Mouse (Mus musculus): ENCODE data around the gene Bcar3. TPM values are rescaled to one million over a fixed set of nuclear protein-coding genes. Genes with fewer than 3 reads are reported as not detected.

Gene Bcar3
- total and polyA plus RNA-seq, 2 experiments from 2014 or later: 7.3 to 11.4 TPM

DNA sequence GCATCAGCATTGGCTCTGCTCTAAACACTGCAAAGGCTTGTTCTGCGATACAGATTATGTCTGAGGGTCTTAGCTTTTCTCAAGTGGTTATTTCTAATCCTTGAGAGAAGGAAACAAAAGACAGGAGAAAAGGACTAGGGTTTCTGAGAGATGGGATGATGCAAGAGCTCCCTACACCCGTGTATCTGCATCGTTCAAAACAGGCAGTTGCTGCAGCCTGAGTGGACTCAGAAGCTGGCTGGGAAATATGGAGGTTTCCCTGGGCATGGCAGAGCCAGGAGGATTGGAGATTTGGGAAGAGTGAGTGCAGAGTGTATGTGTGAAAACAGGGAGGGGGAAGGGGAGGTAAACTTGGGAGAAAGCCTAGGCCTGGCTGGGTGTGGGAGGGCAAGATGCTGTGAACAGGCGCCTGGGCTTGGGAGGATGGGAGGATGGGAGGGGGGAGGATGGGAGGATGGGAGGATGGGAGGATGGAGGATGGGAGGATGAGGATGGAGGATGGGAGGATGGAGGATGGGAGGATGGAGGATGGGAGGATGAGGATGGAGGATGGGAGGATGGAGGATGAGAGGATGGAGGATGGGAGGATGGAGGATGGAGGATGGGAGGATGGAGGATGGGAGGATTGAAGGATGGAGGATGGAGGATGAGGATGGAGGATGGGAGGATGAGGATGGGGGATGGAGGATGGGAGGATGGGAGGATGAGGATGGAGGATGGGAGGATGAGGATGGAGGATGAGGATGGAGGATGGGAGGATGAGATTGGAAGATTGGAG lies 14.1 kb downstream of the Bcar3 start:
- ATAC-seq (peak; percentile 16; the same call in 1 of the 2 replicates), DNase-seq (no peak)
- Histone ChIP-seq H3K27ac (ENCODE audit: low read depth, low read length) (no peak overlapping the region), H3K4me1 (ENCODE audit: insufficient read depth) (no peaks in the 10 kb centered on the region), H3K27me3 (ENCODE audit: insufficient read depth, low read length) (no peaks in the 10 kb centered on the region), H3K9ac (0 out of 2 replicates have a peak overlapping the region, but pooled peaks have one; percentile 10), H3K4me2 (ENCODE audit: low read depth) (no peak overlapping the region), H3K4me3 (ENCODE audit: low read depth, low read length) (no peak overlapping the region), H3K9me3 (ENCODE audit: low read length) (no peaks in the 10 kb centered on the region), H3K36me3 (ENCODE audit: insufficient read depth) (no peaks in the 10 kb centered on the region)
- TF ChIP-seq CTCF (IDR thresholded peaks at IDR 0.05; ENCODE audit: low read depth): no peak
- 41% methylated on average over 4 of the region's 4 CpGs for WGBS

DNA sequence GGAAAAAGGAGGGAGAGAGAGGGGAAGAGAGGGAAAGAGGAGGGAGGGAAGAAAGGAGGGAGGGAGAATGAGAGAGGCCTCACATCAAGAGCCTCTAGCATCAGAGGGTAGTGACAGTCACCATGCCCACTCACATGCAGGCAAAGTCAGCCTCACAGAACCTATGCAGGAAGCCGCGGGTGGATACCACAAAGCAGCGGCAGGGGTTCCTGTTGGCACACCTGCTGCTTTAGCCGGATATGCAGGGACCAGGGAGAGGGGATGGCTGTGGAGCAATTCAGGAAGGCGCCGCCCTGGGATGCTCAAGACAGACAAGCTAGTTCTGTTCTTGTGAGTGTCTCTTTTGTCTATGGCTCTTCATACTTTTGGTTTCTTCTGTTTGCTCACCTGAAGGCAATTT lies 15.0 kb downstream of the Bcar3 start:
- Histone ChIP-seq H3K9me3 (ENCODE audit: low read length) (no peaks in the 10 kb centered on the region), H3K27me3 (ENCODE audit: insufficient read depth, low read length) (no peaks in the 10 kb centered on the region), H3K9ac (no peak overlapping the region), H3K4me2 (ENCODE audit: low read depth) (no peak overlapping the region), H3K27ac (ENCODE audit: low read depth, low read length) (no peak overlapping the region), H3K4me3 (ENCODE audit: low read depth, low read length) (no peak overlapping the region), H3K4me1 (ENCODE audit: insufficient read depth) (no peaks in the 10 kb centered on the region), H3K36me3 (ENCODE audit: insufficient read depth) (no peaks in the 10 kb centered on the region)
- DNase-seq (no peak), ATAC-seq (no peak)
- TF ChIP-seq CTCF (IDR thresholded peaks at IDR 0.05; ENCODE audit: low read depth): no peak
- WGBS: 35% methylated on average over 6 of the region's 6 CpGs

DNA sequence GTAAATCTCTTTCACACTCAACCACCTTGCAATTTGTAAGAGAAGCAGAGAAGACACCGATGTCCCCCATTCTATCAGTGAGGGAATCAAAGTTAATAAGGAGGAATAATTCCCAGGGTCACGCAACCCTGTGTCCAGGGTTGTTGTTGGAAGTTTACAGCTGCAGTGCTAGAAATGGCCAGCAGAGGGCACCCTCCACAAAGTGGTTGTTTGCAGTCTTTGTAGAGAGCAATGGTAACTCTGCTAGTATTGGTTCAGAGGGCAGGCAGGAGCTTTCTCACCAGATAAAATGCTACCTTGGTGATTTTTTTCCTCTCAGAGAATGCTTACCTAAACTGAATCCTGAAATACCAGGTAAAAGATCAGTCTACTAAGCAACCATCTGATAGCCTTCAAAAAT lies 18.1 kb downstream of the Bcar3 start:
- Histone ChIP-seq H3K4me1 (ENCODE audit: insufficient read depth) (no peaks in the 10 kb centered on the region), H3K36me3 (ENCODE audit: insufficient read depth) (no peaks in the 10 kb centered on the region), H3K9me3 (ENCODE audit: low read length) (no peaks in the 10 kb centered on the region), H3K9ac (no peak overlapping the region), H3K4me2 (ENCODE audit: low read depth) (no peak overlapping the region), H3K27me3 (ENCODE audit: insufficient read depth, low read length) (no peaks in the 10 kb centered on the region), H3K4me3 (ENCODE audit: low read depth, low read length) (no peak overlapping the region), H3K27ac (ENCODE audit: low read depth, low read length) (no peak overlapping the region)
- DNase-seq: peak; percentile 84
- WGBS: 12% methylated on average over 2 of the region's 2 CpGs
- peak; percentile 53; the same call in 1 of the 2 replicates for ATAC-seq
- TF ChIP-seq CTCF (IDR thresholded peaks at IDR 0.05; ENCODE audit: low read depth): peak; percentile 96

DNA sequence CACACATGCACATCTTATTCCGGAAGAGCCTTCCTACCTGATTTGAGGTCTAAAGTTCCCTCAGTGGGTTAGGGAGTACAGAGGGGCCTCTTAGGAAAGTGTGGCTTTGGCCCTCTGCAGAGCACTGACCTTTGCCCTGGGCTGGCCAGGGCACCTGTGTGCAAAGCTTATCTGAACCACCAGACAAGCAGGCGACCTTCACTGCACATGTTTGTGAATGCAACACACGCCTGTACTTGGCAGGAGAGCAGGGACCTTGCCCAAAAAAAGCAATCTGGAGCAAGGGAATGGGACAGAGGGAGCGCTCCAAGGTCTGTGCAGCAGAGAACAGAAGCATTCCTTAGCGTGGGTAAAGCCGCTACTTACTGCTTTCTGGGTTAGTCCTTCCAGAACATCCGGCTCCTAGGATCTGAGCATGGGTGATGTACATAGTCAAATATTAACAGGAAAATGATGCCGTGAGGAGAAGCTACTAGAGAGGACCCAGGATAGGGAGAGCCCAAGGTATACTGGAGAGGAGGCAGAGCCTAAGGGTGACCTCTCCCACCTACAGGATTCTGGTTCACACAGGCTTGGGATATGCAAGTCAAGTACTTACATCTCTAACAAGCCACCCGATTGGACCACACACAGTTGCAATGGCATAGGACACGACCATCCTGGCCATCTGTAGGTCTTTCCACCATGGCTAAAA lies 19.1 kb downstream of the Bcar3 start:
- Histone ChIP-seq H3K9me3 (ENCODE audit: low read length) (no peaks in the 10 kb centered on the region), H3K4me3 (ENCODE audit: low read depth, low read length) (no peak overlapping the region), H3K27me3 (ENCODE audit: insufficient read depth, low read length) (no peaks in the 10 kb centered on the region), H3K4me1 (ENCODE audit: insufficient read depth) (no peaks in the 10 kb centered on the region), H3K4me2 (ENCODE audit: low read depth) (no peak overlapping the region), H3K9ac (no peak overlapping the region), H3K27ac (ENCODE audit: low read depth, low read length) (no peak overlapping the region), H3K36me3 (ENCODE audit: insufficient read depth) (no peaks in the 10 kb centered on the region)
- DNase-seq (no peak), ATAC-seq (no peak)
- WGBS: 78% methylated on average over 10 of the region's 10 CpGs
- TF ChIP-seq CTCF (IDR thresholded peaks at IDR 0.05; ENCODE audit: low read depth): no peak

DNA sequence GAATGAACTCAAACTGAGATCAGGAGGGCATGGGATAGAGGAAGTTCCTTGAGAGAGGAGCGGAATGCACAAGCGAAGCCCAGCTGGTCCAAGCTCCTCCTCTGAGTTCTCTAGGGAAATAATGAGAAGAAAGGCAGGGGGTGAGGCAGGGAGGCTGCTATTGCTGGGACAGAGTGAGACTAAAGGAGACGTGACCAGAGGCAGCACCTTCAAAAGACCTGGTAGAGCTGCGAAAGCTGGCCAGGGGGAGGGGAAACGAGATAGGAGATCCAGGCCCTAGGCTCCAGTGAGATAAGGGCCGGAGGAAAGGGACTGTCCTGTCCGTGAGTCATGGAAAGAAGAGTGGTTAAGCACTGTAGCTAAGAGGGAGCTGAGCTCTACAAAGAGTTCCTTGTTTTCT lies 20.0 kb downstream of the Bcar3 start:
- no peak for TF ChIP-seq CTCF (IDR thresholded peaks at IDR 0.05; ENCODE audit: low read depth)
- Histone ChIP-seq H3K4me3 (ENCODE audit: low read depth, low read length) (no peak overlapping the region), H3K9ac (no peak overlapping the region), H3K27ac (ENCODE audit: low read depth, low read length) (no peak overlapping the region), H3K4me1 (ENCODE audit: insufficient read depth) (no peaks in the 10 kb centered on the region), H3K36me3 (ENCODE audit: insufficient read depth) (no peaks in the 10 kb centered on the region), H3K27me3 (ENCODE audit: insufficient read depth, low read length) (no peaks in the 10 kb centered on the region), H3K9me3 (ENCODE audit: low read length) (no peaks in the 10 kb centered on the region), H3K4me2 (ENCODE audit: low read depth) (no peak overlapping the region)
- WGBS: 58% methylated on average over 7 of the region's 7 CpGs
- DNase-seq (no peak), ATAC-seq (no peak)

DNA sequence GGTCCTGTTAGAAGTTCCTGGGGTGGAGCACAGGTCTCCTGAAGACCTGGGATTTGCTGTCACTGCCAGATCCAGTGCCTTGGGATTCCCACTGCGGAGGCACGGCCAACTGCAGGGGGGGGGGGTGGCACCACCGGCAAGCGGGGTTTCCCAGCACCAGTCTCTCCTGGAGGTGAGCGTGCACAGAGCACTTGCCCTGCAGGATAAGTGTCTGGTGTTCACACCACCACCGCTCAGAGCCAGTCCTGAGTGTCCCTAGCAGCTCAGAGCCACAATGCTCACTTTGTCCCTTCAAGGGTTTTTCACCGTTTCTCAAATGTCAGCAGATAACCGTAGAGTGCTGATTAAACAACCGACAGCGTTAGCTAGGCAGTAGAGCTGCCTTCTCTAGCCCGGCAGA lies 22.7 kb downstream of the Bcar3 start:
- TF ChIP-seq CTCF (IDR thresholded peaks at IDR 0.05; ENCODE audit: low read depth): no peak
- no peak overlapping the region for H3K27ac ChIP-seq (ENCODE audit: low read depth, low read length)
- no peak overlapping the region for H3K9ac ChIP-seq
- no peak overlapping the region for H3K4me3 ChIP-seq (ENCODE audit: low read depth, low read length)
- H3K4me1 ChIP-seq (ENCODE audit: insufficient read depth): no peaks in the 10 kb centered on the region
- no peak for DNase-seq
- peak overlapping the region; percentile 38 for H3K4me2 ChIP-seq (ENCODE audit: low read depth)
- WGBS: 22% methylated on average over 11 of the region's 11 CpGs
- no peaks in the 10 kb centered on the region for H3K36me3 ChIP-seq (ENCODE audit: insufficient read depth)
- H3K27me3 ChIP-seq (ENCODE audit: insufficient read depth, low read length): no peaks in the 10 kb centered on the region
- H3K9me3 ChIP-seq (ENCODE audit: low read length): no peaks in the 10 kb centered on the region
- ATAC-seq: peak; percentile 46

DNA sequence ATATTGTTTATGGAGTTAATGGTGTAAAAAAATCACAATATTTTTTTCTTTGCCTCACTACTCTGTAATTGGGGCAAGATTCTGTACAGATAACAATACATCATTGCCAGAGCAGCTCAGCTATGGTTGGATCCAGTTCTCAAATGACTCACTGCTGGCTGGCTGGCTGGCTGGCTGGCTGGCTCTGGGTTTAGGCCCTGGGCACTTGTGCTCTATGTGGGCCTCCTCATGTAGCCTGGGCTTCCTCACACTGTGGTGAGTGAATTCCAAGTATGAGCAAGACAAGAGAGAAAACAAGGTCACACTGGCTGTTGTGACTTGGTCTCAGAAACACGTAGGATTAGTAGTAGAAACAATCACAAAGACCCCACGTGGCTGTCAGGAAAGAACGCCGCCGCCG lies 23.4 kb downstream of the Bcar3 start:
- Histone ChIP-seq H3K9ac (no peak overlapping the region), H3K27me3 (ENCODE audit: insufficient read depth, low read length) (no peaks in the 10 kb centered on the region), H3K4me3 (ENCODE audit: low read depth, low read length) (no peak overlapping the region), H3K27ac (ENCODE audit: low read depth, low read length) (no peak overlapping the region), H3K9me3 (ENCODE audit: low read length) (no peaks in the 10 kb centered on the region), H3K4me1 (ENCODE audit: insufficient read depth) (no peaks in the 10 kb centered on the region), H3K4me2 (ENCODE audit: low read depth) (no peak overlapping the region), H3K36me3 (ENCODE audit: insufficient read depth) (no peaks in the 10 kb centered on the region)
- TF ChIP-seq CTCF (IDR thresholded peaks at IDR 0.05; ENCODE audit: low read depth): no peak
- ATAC-seq: peak; percentile 33; the same call in 1 of the 2 replicates
- DNase-seq: no peak
- WGBS: 86% methylated on average over 6 of the region's 6 CpGs
